Mouse (Mus musculus): ENCODE data around the gene Gm4981. TPM values are rescaled to one million over a fixed set of nuclear protein-coding genes. Genes with fewer than 3 reads are reported as not detected.

Gm4981 gene
- polyA plus RNA-seq, 1 experiment from 2014 or later: not detected

- Histone ChIP-seq H3K27ac (no peak overlapping the region), H3K4me1 (no peaks in the 10 kb centered on the region), H3K9me3 (peaks cover 19% of the 10 kb centered on the region), H3K4me3 (no peak overlapping the region), H3K27me3 (ENCODE audit: poor library complexity, severe bottlenecking) (no peaks in the 10 kb centered on the region), H3K36me3 (replicated peaks) (no peaks in the 10 kb centered on the region)
- no peak for DNase-seq (ENCODE audit: extremely low spot score, low spot score)
- WGBS: 81% methylated on average over 5 of the region's 5 CpGs
These were observed 21.6 kb downstream of the Gm4981 start for GRCm38 (mm10) chr10:58214934-58215333.

- DNase-seq (ENCODE audit: extremely low spot score, low spot score): no peak
- H3K9me3 ChIP-seq: peaks cover 23% of the 10 kb centered on the region
- no peak overlapping the region for H3K4me3 ChIP-seq
These were observed 22.0 kb downstream of the Gm4981 start for GRCm38 (mm10) chr10:58214497-58214896.

GRCm38 (mm10) chr10:58212230-58212629, 24.3 kb downstream of the Gm4981 start:
- DNase-seq (ENCODE audit: extremely low spot score, low spot score): no peak
- 79% methylated on average over 7 of the region's 7 CpGs for WGBS
- no peak overlapping the region for H3K27ac ChIP-seq

More at GRCm38 (mm10) chr10:58214497-58214896, 22.0 kb downstream of the Gm4981 start:
- Histone ChIP-seq H3K4me1 (no peaks in the 10 kb centered on the region), H3K36me3 (replicated peaks) (no peaks in the 10 kb centered on the region), H3K27me3 (ENCODE audit: poor library complexity, severe bottlenecking) (no peaks in the 10 kb centered on the region), H3K27ac (no peak overlapping the region)

GRCm38 (mm10) chr10:58211213-58211612, 25.3 kb downstream of the Gm4981 start:
- Histone ChIP-seq H3K36me3 (replicated peaks) (no peaks in the 10 kb centered on the region), H3K27ac (no peak overlapping the region), H3K27me3 (ENCODE audit: poor library complexity, severe bottlenecking) (no peaks in the 10 kb centered on the region), H3K9me3 (peaks cover 40% of the 10 kb centered on the region), H3K4me3 (no peak overlapping the region), H3K4me1 (no peaks in the 10 kb centered on the region)
- WGBS: 91% methylated on average over 2 of the region's 2 CpGs
- no peak for DNase-seq (ENCODE audit: extremely low spot score, low spot score)

More at GRCm38 (mm10) chr10:58212230-58212629, 24.3 kb downstream of the Gm4981 start:
- no peaks in the 10 kb centered on the region for H3K36me3 ChIP-seq (replicated peaks)
- H3K4me3 ChIP-seq: no peak overlapping the region
- no peaks in the 10 kb centered on the region for H3K27me3 ChIP-seq (ENCODE audit: poor library complexity, severe bottlenecking)
- H3K9me3 ChIP-seq: peaks cover 30% of the 10 kb centered on the region
- no peaks in the 10 kb centered on the region for H3K4me1 ChIP-seq

GRCm38 (mm10) chr10:58210514-58210913, 26.0 kb downstream of the Gm4981 start:
- Histone ChIP-seq H3K36me3 (replicated peaks) (no peaks in the 10 kb centered on the region), H3K27me3 (ENCODE audit: poor library complexity, severe bottlenecking) (no peaks in the 10 kb centered on the region), H3K9me3 (peaks cover 45% of the 10 kb centered on the region), H3K27ac (no peak overlapping the region), H3K4me3 (no peak overlapping the region), H3K4me1 (no peaks in the 10 kb centered on the region)
- 67% methylated on average over 1 of the region's 1 CpGs for WGBS
- DNase-seq (ENCODE audit: extremely low spot score, low spot score): no peak

- H3K4me3 ChIP-seq: no peak overlapping the region
- H3K27me3 ChIP-seq (ENCODE audit: poor library complexity, severe bottlenecking): no peaks in the 10 kb centered on the region
- peaks cover 45% of the 10 kb centered on the region for H3K9me3 ChIP-seq
- 80% methylated on average over 2 of the region's 2 CpGs for whole genome bisulfite sequencing
- H3K4me1 ChIP-seq: no peaks in the 10 kb centered on the region
- DNase-seq (ENCODE audit: extremely low spot score, low spot score): no peak
- no peak overlapping the region for H3K27ac ChIP-seq
- H3K36me3 ChIP-seq (replicated peaks): no peaks in the 10 kb centered on the region
These were observed 26.6 kb downstream of the Gm4981 start for GRCm38 (mm10) chr10:58209710-58210467.

GRCm38 (mm10) chr10:58206639-58207404, 29.7 kb downstream of the Gm4981 start:
- WGBS: 90% methylated on average over 4 of the region's 4 CpGs
- Histone ChIP-seq H3K27ac (no peak overlapping the region), H3K4me1 (no peaks in the 10 kb centered on the region)

GRCm38 (mm10) chr10:58205986-58206385, 30.5 kb downstream of the Gm4981 start:
- 47% methylated on average over 1 of the region's 1 CpGs for WGBS
- no peak for DNase-seq (ENCODE audit: extremely low spot score, low spot score)
- no peak overlapping the region for H3K4me3 ChIP-seq
- H3K27ac ChIP-seq: no peak overlapping the region
- H3K27me3 ChIP-seq (ENCODE audit: poor library complexity, severe bottlenecking): no peaks in the 10 kb centered on the region
- H3K9me3 ChIP-seq: peaks cover 31% of the 10 kb centered on the region
- no peaks in the 10 kb centered on the region for H3K4me1 ChIP-seq
- H3K36me3 ChIP-seq (replicated peaks): no peaks in the 10 kb centered on the region

More at GRCm38 (mm10) chr10:58206639-58207404, 29.7 kb downstream of the Gm4981 start:
- no peak overlapping the region for H3K4me3 ChIP-seq
- DNase-seq (ENCODE audit: extremely low spot score, low spot score): no peak
- no peaks in the 10 kb centered on the region for H3K36me3 ChIP-seq (replicated peaks)
- H3K9me3 ChIP-seq: peaks cover 34% of the 10 kb centered on the region
- H3K27me3 ChIP-seq (ENCODE audit: poor library complexity, severe bottlenecking): no peaks in the 10 kb centered on the region

Other genes starting within 250 kb of the Gm4981 start
- gene AW822073, start 11.8 kb downstream of the Gm4981 start, polyA plus RNA-seq (2016; fragmentation: Nextera tagmentation; extraction: Ambion mirVana): not detected in 2 replicates
- gene Duxf3, start 4.0 kb downstream of the Gm4981 start, polyA plus RNA-seq (2016; fragmentation: Nextera tagmentation; extraction: Ambion mirVana): not detected in 2 replicates
- gene Gcc2, start 18.8 kb upstream of the Gm4981 start, polyA plus RNA-seq (2016; fragmentation: Nextera tagmentation; extraction: Ambion mirVana): 46.1 and 52.5 TPM in 2 replicates
- 98.1 and 102 TPM in 2 replicates for gene Lims1, start 86.8 kb upstream of the Gm4981 start, polyA plus RNA-seq (2016; fragmentation: Nextera tagmentation; extraction: Ambion mirVana)
- gene Ranbp2, start 210.2 kb upstream of the Gm4981 start, polyA plus RNA-seq (2016; fragmentation: Nextera tagmentation; extraction: Ambion mirVana): 29.0 and 30.5 TPM in 2 replicates

Data from forebrain, embryonic 10.5 days (tissue).